Mouse (Mus musculus) bone marrow macrophage, adult 2 months (primary cell): ENCODE results near the gene Cdc25b.

Source experiments
- CTCF ChIP-seq: IDR thresholded peaks from 2 replicates; pipeline ENCODE4 v1.5.1; 2012; ENCODE audit warnings: low read depth, mild to moderate bottlenecking, low read length, moderate library complexity
- POLR2A ChIP-seq: IDR thresholded peaks from 2 replicates; pipeline ENCODE4 v1.6.1; 2012; ENCODE audit warnings: mild to moderate bottlenecking, low read depth, low read length, borderline replicate concordance

DNA sequence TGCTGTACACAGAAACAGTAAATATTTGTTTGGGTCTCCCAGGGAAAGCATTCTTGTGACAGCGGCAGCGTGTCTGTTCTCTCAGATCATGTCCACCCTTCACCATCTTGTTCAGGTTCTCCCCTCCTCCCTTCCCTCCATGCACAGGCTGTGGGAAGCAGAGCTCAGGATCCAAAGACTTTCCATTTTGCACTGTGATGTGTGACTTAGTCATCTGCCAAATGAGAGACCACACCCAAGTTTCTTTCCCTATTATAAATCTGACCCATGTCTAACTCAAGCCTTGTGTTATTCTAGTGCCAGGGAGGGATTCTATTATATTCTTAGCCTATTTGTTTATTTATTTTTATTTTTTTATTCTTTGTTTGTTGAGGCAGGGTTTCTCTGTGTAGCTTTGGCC lies 21.6 kb downstream of the Cdc25b start:
- no peak for TF ChIP-seq CTCF
- TF ChIP-seq POLR2A = no peak
